Mouse (Mus musculus): ENCODE measurements around the gene Exoc3l4.

GRCm38 (mm10) chr12:111422852-111423251, 6.0 kb downstream of the Exoc3l4 start:
- TF ChIP-seq POLR2A (IDR thresholded peaks at IDR 0.05; ENCODE audit: insufficient read length, low read depth) (no peak), REST (IDR thresholded peaks at IDR 0.05; ENCODE audit: insufficient read depth, insufficient read length) (no peak), USF1 (IDR thresholded peaks at IDR 0.05; ENCODE audit: low read depth) (no peak), CEBPB (IDR thresholded peaks at IDR 0.05; ENCODE audit: insufficient read depth, poor library complexity, severe bottlenecking) (no peak)
